Mouse (Mus musculus) liver, adult 2 months (tissue): Measurements from ENCODE around the gene Insc.

Experiments
- CTCF ChIP-seq: fragments of 200-500 bp; IDR thresholded peaks from 2 replicates; pipeline ENCODE4 v1.5.1; 2011; ENCODE audit warnings: low read depth, low read length, control low read depth
- POLR2A ChIP-seq: fragments of 200-500 bp; IDR thresholded peaks from 2 replicates; pipeline ENCODE4 v1.6.1; 2011; ENCODE audit warnings: low read length, control low read depth; ENCODE audit not compliant: insufficient read depth; ENCODE audit errors: extremely low read depth

DNA sequence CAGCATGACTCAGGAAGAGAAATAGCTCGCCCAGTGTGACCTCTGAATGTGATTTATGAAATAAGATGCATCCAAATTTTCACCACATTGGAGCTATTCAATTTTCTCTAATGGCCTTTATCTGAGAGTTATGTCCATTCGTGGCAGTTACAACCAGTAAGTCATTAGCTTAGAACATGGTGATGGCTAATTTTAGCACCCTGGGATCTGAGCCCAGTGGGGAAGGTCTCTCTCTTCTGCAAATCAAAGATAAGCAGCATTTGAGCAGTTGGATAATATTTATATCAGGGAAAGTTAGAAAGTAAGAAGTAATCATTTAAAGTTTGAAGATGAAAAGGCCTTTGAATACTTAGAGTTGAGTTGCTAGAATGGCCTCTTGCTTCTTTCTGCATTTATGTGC lies 19.2 kb downstream of the Insc start:
- no peak for TF ChIP-seq CTCF
- no peak for TF ChIP-seq POLR2A
